Mouse (Mus musculus) gastrocnemius, postnatal 36 days (tissue): Measurements from ENCODE around the gene Mtmr11. TPM values are rescaled to one million over a fixed set of nuclear protein-coding genes. Genes with fewer than 3 reads are reported as not detected.

Experiments
- DNase-seq, 2 experiments: peaks; one replicate each; pipeline ENCODE4 v3.0.0; 2022
- intact Hi-C: fragments of 180-260 bp; cut with DNase I; formaldehyde crosslinking; loops from one replicate; pipeline ENCODE4 v1.15.1; 2025
- long read RNA-seq, 2 experiments: library from polyadenylated mRNA; stranded (forward); transcript quantifications; one replicate each; pipeline ENCODE4 v2.0.0; 2021
- total RNA-seq, 2 experiments: library from RNA; stranded (reverse); gene quantifications; 2 replicates each; pipeline ENCODE4 v1.2.3; 2021

The Mtmr11 gene
- total RNA-seq = 1 to 10 TPM; 1.6 to 2.3 TPM
- long read RNA-seq, experiment 1, partial matches to known transcripts = 1 of 3 reads
- long read RNA-seq, experiment 1, other reads (novel, unspliced or antisense) = 0 of 3 reads
- long read RNA-seq, experiment 2, partial matches to known transcripts = 2 of 4 reads
- long read RNA-seq, experiment 2, other reads (novel, unspliced or antisense) = 2 of 4 reads

DNA sequence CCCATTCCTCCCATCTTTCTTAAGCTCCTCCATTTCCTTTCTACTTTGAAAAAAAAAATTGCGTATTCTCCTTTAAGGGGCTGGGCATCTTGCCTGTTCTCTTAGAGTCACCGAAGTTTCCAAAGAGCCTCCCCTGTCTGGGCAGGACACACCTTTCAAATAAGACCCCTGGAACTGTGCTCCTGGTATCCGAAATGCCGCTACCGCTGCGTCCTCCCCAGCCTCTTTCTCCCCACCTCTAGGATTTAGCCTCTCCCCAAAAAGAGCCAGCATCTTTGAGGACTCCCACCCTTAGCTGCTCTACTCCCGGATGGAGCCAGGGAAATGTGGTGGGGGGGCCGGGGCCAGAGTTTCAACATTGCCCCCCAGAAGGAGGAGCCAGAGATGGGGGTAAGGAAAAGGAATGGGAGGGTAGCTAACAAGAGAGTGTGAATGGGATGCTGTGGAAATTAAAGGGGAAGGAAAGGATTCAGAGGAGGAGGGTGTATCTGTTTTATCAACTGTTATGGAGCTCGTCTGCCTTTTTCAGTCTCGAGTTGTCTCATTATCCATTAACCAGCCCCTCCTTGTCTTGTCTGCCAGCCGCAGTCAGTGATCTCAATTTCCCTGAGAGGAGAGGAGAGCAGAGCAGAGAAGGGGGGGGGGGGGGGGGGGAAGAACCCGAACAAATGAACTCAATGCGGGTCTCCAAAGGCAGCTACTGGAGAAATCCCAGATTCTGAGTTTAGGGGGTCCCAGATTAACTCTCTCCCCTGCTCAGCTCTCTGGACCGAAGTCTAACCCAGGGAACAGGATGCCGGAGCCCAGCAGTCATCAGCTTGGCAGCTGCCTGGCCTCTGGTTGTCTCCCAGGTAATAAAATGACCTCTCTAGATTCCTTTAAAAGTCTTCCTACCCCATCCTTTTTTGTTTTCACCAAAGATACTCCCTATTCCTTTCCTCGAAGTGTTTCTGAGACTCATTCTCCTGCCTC lies at the start of gene Mtmr11:
Gene Mtmr11 (plus strand): TSS at position 136 of the 972 bp plus-strand sequence.
- no peak for DNase-seq
- intact Hi-C loops = no loop called here

- no peak for DNase-seq
- intact Hi-C loops = no loop called here
These were observed 48.6 kb upstream of the Mtmr11 start for GRCm38 (mm10) chr3:96113251-96113650.

- intact Hi-C loops = no loop called here
These were observed 43.7 kb upstream of the Mtmr11 start for GRCm38 (mm10) chr3:96118142-96118541.

DNA sequence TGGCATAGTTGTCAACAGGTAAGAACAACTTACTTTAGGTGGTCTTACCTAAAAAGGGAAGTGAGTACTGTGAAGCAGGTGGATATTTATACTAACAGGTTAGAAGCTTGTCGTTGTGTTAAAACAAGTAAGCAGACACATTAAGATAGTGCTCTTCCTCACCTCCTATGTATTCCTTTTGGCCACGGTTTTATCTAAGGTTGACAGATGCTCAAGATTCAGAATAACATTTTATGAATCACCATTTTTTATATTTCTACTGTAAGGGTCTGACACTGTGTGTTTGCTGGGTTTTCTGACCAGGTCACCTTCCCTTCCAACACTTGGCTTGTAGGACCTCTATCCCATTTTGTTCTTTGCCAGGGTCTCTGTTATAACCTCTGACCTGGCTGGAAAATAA lies 43.1 kb upstream of the Mtmr11 start:
- intact Hi-C loops = no loop called here
- no peak for DNase-seq

More at GRCm38 (mm10) chr3:96118142-96118541, 43.7 kb upstream of the Mtmr11 start:
- DNase-seq = no peak

DNA sequence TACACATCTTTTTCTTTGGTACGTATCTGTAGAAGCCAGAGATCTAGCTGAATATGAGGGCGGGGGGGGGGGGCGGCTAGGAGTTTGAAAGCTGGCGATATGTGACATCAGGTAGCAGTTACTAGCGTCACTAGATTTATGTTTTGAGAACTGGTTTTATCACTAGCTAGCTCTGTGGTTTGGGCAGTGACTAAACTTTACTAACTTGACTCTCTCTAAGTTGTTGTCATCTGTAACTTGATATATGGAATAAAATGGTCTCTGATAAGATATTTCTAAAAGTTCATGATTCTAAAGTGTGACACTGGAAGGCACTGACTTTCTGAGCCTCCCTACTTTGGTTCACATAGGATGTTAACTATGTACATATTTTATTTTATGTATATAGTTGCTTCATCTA lies 37.6 kb upstream of the Mtmr11 start:
- DNase-seq = no peak
- intact Hi-C loops = no loop called here

DNA sequence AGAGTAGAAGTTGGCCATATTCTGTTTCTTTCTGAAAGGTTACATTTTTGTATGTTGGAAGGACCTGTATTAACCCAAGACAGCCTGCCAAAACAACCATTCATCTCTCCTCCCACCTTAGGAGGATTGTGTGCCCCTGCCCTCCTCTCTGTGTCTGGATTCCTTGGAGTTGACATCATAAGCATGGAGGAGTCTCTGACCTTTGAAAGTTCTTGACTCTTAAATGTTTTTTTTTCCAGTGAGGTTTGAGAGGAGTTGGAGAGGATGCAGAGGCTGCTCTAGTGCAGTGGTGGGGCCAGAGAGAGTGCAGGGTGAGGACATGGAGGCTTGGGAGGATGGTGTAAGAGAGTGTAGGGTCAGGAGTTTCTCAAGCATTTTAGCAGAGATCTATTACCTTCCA lies 33.7 kb upstream of the Mtmr11 start:
- DNase-seq = no peak
- intact Hi-C loops = no loop called here

DNA sequence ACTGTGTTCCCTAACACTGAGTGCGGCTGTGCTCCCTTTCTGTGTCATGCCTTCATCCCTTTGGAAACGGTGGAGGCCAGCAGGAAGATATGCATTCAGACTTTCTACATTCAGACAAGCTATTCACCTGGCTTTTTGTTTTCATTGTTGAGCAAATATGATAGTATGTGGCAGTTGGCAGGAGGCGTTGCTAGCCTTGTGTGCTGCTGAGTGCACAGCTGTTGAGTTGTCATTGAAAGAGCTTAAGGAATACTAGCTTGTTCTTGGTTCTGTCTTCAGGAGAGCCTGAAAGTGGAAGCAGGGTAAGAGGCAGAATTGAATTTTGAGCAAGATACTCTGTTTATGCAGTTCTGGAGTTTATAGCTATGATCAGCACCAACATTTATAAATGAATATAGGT lies 29.3 kb upstream of the Mtmr11 start:
- intact Hi-C loops = no loop called here
- DNase-seq = no peak

DNA sequence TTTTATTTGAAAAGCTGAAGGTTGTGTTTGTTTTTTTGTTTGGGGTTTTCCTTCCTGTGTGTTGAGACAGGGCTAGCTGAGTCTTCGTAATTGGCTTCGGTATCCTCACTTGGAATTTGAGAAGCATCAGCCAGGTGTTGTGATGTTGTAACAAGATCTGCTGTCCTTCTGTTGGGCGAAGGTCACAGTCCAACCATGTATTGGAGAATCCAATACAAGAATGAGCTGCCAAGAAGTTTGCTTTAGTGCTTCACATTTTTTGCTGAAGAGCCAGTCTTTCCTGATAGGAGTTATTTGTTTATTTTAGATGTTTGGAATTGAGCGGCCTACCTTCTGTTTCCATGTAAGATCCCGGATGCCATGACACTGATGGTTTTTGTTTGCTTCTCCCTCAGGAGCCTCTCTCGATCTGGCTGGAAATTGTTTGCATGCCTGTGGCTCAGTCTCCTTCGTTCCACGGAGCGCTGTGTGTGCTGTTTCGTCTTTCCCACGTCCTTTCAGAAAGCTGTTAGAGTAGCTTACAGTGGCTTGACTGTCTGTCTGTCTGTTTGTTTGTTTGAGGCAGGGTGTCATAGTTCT lies 28.4 kb upstream of the Mtmr11 start:
- intact Hi-C loops = no loop called here
- no peak for DNase-seq

GRCm38 (mm10) chr3:96135011-96135410 lies 26.8 kb upstream of the Mtmr11 start:
- intact Hi-C loops = no loop called here

GRCm38 (mm10) chr3:96147950-96148349 lies 13.9 kb upstream of the Mtmr11 start:
- DNase-seq = no peak
- intact Hi-C loops = loop anchor here (1.0 to 2.0 kb wide), 2 partner anchors 65 to 82 kb away; no protein-coding TSS in a partner anchor

More at GRCm38 (mm10) chr3:96135011-96135410, 26.8 kb upstream of the Mtmr11 start:
- DNase-seq = no peak

DNA sequence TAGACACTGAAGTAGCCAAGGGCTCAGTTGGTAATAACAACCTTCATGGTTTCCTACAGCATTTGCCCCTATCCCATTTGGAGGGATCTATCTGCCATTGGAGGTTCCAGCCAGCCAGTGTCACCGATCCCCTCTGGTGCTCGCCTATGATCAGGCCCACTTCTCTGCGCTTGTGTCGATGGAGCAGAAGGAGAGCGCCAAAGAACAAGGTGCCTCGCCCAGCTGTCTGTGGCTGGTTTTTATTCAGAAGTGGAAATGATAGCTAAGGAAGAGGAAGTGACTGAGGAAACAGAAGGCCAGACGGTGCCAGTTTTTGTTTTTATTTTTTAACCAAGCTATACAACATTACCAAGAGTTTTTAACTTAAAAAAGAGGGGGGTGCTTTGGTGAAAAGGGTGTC lies 10.0 kb upstream of the Mtmr11 start:
- no peak for DNase-seq
- intact Hi-C loops = loop anchor here (5.0 kb wide), 1 partner anchor 190 kb away; no protein-coding TSS in a partner anchor

GRCm38 (mm10) chr3:96152611-96153010 lies 9.2 kb upstream of the Mtmr11 start:
- intact Hi-C loops = loop anchor here (5.0 kb wide), 1 partner anchor 190 kb away; no protein-coding TSS in a partner anchor
- DNase-seq = no peak

- intact Hi-C loops = no loop called here
- no peak for DNase-seq
These were observed 6.3 kb upstream of the Mtmr11 start for GRCm38 (mm10) chr3:96155501-96155900.

DNA sequence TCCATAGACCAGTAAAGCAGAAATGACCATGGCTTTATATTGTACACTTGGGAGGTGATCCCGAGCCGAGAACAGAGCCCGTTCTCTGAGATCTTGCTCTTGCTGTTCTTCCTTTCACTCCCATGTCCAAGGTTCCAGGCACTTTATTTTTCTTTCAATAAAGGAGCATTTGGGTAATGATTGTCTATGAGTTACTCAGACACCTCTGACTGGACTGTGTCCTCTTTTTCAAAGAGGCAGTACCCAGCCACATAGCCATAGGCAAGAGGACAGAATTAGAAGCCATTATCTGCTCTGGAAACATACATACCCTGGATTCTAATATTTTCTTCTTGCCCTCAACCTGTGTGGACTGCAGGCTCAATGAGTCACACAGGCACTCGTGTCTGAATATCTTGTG lies 2.0 kb upstream of the Mtmr11 start:
- intact Hi-C loops = no loop called here

GRCm38 (mm10) chr3:96160222-96160802 lies 1.5 kb upstream of the Mtmr11 start:
- DNase-seq = peak in 1 of 2 experiments; percentile 52
- intact Hi-C loops = no loop called here

More for the DNA sequence above, 2.0 kb upstream of the Mtmr11 start:
- DNase-seq = no peak

DNA sequence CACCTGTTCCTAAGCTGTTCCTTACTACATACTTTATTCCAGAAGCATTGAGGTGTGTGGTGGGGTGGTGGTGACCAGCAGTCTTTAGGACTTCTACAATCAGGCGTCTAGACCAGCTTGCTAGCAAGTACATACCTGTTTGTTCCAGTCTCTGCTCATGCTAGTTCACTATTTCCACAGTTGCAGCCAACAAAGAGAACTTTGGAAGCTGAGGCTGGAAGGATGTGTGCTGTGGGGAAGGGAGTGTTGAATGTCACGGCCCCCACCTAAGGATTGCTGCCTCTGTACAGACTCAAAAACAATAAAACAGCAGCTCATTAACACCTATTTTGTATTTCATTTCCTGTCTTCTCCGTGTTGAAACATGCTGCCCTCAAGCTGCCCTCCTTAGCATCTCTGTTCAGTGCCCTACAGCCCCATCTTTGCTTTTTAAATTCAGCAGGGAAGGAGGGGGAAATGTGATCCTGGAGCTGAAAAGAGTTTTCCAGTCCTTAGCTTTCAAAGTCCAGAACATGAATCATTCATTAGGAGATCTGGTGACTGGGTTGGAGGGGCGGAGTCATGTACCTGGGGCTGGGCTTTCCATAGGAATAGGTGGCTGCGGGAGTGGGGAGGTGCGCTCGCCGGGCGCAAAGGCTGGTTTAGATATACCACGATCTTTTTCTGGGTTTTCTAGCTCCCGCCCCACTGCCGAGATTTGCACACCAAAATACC lies 844 bp upstream of the Mtmr11 start:
- DNase-seq = peak in 1 of 2 experiments; percentile 43
- intact Hi-C loops = no loop called here

DNA sequence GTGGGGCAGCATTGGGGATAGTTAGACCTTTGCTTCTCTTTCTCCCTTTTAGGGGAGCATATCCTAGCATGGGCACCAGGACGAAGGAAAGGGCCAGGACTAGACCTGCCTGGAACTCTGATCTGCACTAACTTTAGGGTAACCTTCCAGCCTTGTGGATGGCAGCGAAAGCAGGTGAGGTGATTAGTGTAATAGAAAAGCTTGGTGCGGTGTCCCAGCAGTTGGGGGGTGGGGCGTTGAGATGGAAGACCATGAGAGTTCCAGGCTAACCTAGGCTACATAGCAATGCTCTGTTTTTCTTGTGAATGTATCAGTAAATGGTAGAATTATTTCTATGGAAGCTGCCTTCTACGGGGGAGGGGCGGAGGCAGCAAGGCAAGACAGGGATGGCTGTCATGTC lies 1.2 kb downstream of the Mtmr11 start:
- DNase-seq = no peak
- intact Hi-C loops = no loop called here

- intact Hi-C loops = no loop called here
- no peak for DNase-seq
These were observed 6.8 kb downstream of the Mtmr11 start for GRCm38 (mm10) chr3:96168466-96169158.

DNA sequence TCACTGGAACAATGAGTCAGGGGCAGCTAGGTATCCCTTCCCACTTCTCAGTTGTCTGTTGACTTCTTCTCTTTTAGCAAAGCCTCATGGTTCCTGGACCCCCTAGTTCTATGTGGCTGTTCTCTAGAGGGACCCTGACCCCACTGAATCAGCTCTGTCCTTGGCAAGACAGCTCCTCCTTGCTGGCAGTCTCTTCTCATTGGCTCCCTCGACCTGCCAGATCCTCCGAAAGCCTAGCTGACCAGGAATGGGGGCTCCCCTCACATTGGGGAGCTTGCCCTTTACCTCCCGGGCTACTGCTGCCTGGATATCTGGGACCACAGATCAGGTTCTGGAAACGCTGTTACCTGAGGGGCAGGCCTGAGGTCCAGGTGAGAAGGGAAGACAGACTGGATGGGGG lies 8.5 kb downstream of the Mtmr11 start:
- intact Hi-C loops = no loop called here

More for the DNA sequence above, 8.5 kb downstream of the Mtmr11 start:
- no peak for DNase-seq
